Mouse (Mus musculus): ENCODE measurements at regions not wholly inside any gene's neighbourhood (a gene's known extent, or its start where the extent isn't known, plus 50 kb on each side); places are given as distances from the start of the nearest gene placed in this dataset.
"Not testable (repeated sequence)": the region's sequence is repeated elsewhere in the genome, so short reads cannot be mapped to it uniquely, and the experiment has no call there.

- DNase-seq (ENCODE audit: low spot score, missing footprints), result no peak
- Histone ChIP-seq H3K9me3 (ENCODE audit: control insufficient read depth, low read length) (no peaks in the 10 kb centered on the region), H3K4me1 (ENCODE audit: control insufficient read depth, insufficient read depth, low read length) (no peaks in the 10 kb centered on the region), H3K9ac (ENCODE audit: low read length) (no peak overlapping the region), H3K27me3 (ENCODE audit: control insufficient read depth, insufficient read depth, low read length) (no peaks in the 10 kb centered on the region), H3K36me3 (ENCODE audit: control insufficient read depth, insufficient read depth, low read length) (no peaks in the 10 kb centered on the region), H3K27ac (ENCODE audit: low read depth, low read length) (no peak overlapping the region), H3K4me3 (ENCODE audit: low read depth, low read length) (no peak overlapping the region), H3K4me2 (no peak overlapping the region)
- WGBS, result 86% methylated on average over 3 of the region's 3 CpGs
- no peak for ATAC-seq (ENCODE audit: low FRiP score)
These were observed 167.9 kb downstream of the Car2 start for GRCm38 (mm10) chr3:15053968-15054367.

- not testable (repeated sequence) for ATAC-seq (ENCODE audit: low FRiP score); H3K27ac ChIP-seq (ENCODE audit: low read depth, low read length); DNase-seq (ENCODE audit: low spot score, missing footprints); H3K4me1 ChIP-seq (ENCODE audit: control insufficient read depth, insufficient read depth, low read length); H3K4me3 ChIP-seq (ENCODE audit: low read depth, low read length); H3K4me2 ChIP-seq; H3K9ac ChIP-seq (ENCODE audit: low read length); H3K36me3 ChIP-seq (ENCODE audit: control insufficient read depth, insufficient read depth, low read length); H3K9me3 ChIP-seq (ENCODE audit: control insufficient read depth, low read length); H3K27me3 ChIP-seq (ENCODE audit: control insufficient read depth, insufficient read depth, low read length)
- 90% methylated on average over 8 of the region's 8 CpGs for WGBS
These were observed 169.6 kb downstream of the Car2 start for GRCm38 (mm10) chr3:15055516-15056256.

- not testable (repeated sequence) for H3K27ac ChIP-seq (ENCODE audit: low read depth, low read length); H3K36me3 ChIP-seq (ENCODE audit: control insufficient read depth, insufficient read depth, low read length); H3K27me3 ChIP-seq (ENCODE audit: control insufficient read depth, insufficient read depth, low read length); H3K9me3 ChIP-seq (ENCODE audit: control insufficient read depth, low read length); H3K4me1 ChIP-seq (ENCODE audit: control insufficient read depth, insufficient read depth, low read length); H3K9ac ChIP-seq (ENCODE audit: low read length); ATAC-seq (ENCODE audit: low FRiP score); H3K4me2 ChIP-seq; DNase-seq (ENCODE audit: low spot score, missing footprints); H3K4me3 ChIP-seq (ENCODE audit: low read depth, low read length)
- 76% methylated on average over 5 of the region's 5 CpGs for WGBS
These were observed 170.9 kb downstream of the Car2 start for GRCm38 (mm10) chr3:15056788-15057585.

GRCm38 (mm10) chr3:15065681-15066080, 179.6 kb downstream of the Car2 start:
- Histone ChIP-seq H3K27ac (ENCODE audit: low read depth, low read length) (no peak overlapping the region), H3K4me3 (ENCODE audit: low read depth, low read length) (no peak overlapping the region), H3K36me3 (ENCODE audit: control insufficient read depth, insufficient read depth, low read length) (no peaks in the 10 kb centered on the region), H3K4me1 (ENCODE audit: control insufficient read depth, insufficient read depth, low read length) (no peaks in the 10 kb centered on the region), H3K27me3 (ENCODE audit: control insufficient read depth, insufficient read depth, low read length) (no peaks in the 10 kb centered on the region), H3K9ac (ENCODE audit: low read length) (no peak overlapping the region), H3K9me3 (ENCODE audit: control insufficient read depth, low read length) (no peaks in the 10 kb centered on the region), H3K4me2 (no peak overlapping the region)
- no peak for ATAC-seq (ENCODE audit: low FRiP score)
- WGBS, result 88% methylated on average over 3 of the region's 3 CpGs
- DNase-seq (ENCODE audit: low spot score, missing footprints), result no peak

GRCm38 (mm10) chr3:15068256-15068655, 182.2 kb downstream of the Car2 start:
- 86% methylated on average over 3 of the region's 3 CpGs for whole genome bisulfite sequencing
- ATAC-seq (ENCODE audit: low FRiP score), result no peak
- no peaks in the 10 kb centered on the region for H3K36me3 ChIP-seq (ENCODE audit: control insufficient read depth, insufficient read depth, low read length)

GRCm38 (mm10) chr3:15071030-15071883, 185.2 kb downstream of the Car2 start:
- Histone ChIP-seq H3K27me3 (ENCODE audit: control insufficient read depth, insufficient read depth, low read length) (no peaks in the 10 kb centered on the region), H3K36me3 (ENCODE audit: control insufficient read depth, insufficient read depth, low read length) (no peaks in the 10 kb centered on the region), H3K4me2 (no peak overlapping the region), H3K4me1 (ENCODE audit: control insufficient read depth, insufficient read depth, low read length) (no peaks in the 10 kb centered on the region), H3K4me3 (ENCODE audit: low read depth, low read length) (no peak overlapping the region), H3K9me3 (ENCODE audit: control insufficient read depth, low read length) (no peaks in the 10 kb centered on the region), H3K27ac (ENCODE audit: low read depth, low read length) (no peak overlapping the region), H3K9ac (ENCODE audit: low read length) (no peak overlapping the region)
- 90% methylated on average over 6 of the region's 6 CpGs for WGBS
- ATAC-seq (ENCODE audit: low FRiP score) (no peak), DNase-seq (ENCODE audit: low spot score, missing footprints) (no peak)

More at GRCm38 (mm10) chr3:15068256-15068655, 182.2 kb downstream of the Car2 start:
- Histone ChIP-seq H3K4me1 (ENCODE audit: control insufficient read depth, insufficient read depth, low read length) (no peaks in the 10 kb centered on the region), H3K9ac (ENCODE audit: low read length) (no peak overlapping the region), H3K4me2 (no peak overlapping the region), H3K4me3 (ENCODE audit: low read depth, low read length) (no peak overlapping the region), H3K9me3 (ENCODE audit: control insufficient read depth, low read length) (no peaks in the 10 kb centered on the region), H3K27me3 (ENCODE audit: control insufficient read depth, insufficient read depth, low read length) (no peaks in the 10 kb centered on the region), H3K27ac (ENCODE audit: low read depth, low read length) (no peak overlapping the region)
- DNase-seq (ENCODE audit: low spot score, missing footprints), result no peak

- no peak overlapping the region for H3K27ac ChIP-seq (ENCODE audit: low read depth, low read length)
- H3K27me3 ChIP-seq (ENCODE audit: control insufficient read depth, insufficient read depth, low read length), result no peaks in the 10 kb centered on the region
- 76% methylated on average over 2 of the region's 2 CpGs for WGBS
- no peaks in the 10 kb centered on the region for H3K9me3 ChIP-seq (ENCODE audit: control insufficient read depth, low read length)
- H3K36me3 ChIP-seq (ENCODE audit: control insufficient read depth, insufficient read depth, low read length), result no peaks in the 10 kb centered on the region
- H3K4me3 ChIP-seq (ENCODE audit: low read depth, low read length), result no peak overlapping the region
- ATAC-seq (ENCODE audit: low FRiP score) (no peak), DNase-seq (ENCODE audit: low spot score, missing footprints) (no peak)
- no peak overlapping the region for H3K9ac ChIP-seq (ENCODE audit: low read length)
- no peak overlapping the region for H3K4me2 ChIP-seq
- H3K4me1 ChIP-seq (ENCODE audit: control insufficient read depth, insufficient read depth, low read length), result no peaks in the 10 kb centered on the region
These were observed 187.3 kb downstream of the Car2 start for GRCm38 (mm10) chr3:15073405-15073804.

- Histone ChIP-seq H3K4me2 (no peak overlapping the region), H3K27me3 (ENCODE audit: control insufficient read depth, insufficient read depth, low read length) (no peaks in the 10 kb centered on the region), H3K9ac (ENCODE audit: low read length) (no peak overlapping the region), H3K9me3 (ENCODE audit: control insufficient read depth, low read length) (no peaks in the 10 kb centered on the region), H3K4me3 (ENCODE audit: low read depth, low read length) (no peak overlapping the region), H3K4me1 (ENCODE audit: control insufficient read depth, insufficient read depth, low read length) (no peaks in the 10 kb centered on the region), H3K27ac (ENCODE audit: low read depth, low read length) (no peak overlapping the region), H3K36me3 (ENCODE audit: control insufficient read depth, insufficient read depth, low read length) (no peaks in the 10 kb centered on the region)
- ATAC-seq (ENCODE audit: low FRiP score) (no peak), DNase-seq (ENCODE audit: low spot score, missing footprints) (no peak)
- WGBS, result 61% methylated on average over 1 of the region's 1 CpGs
These were observed 187.8 kb downstream of the Car2 start for GRCm38 (mm10) chr3:15073847-15074246.

GRCm38 (mm10) chr3:15074949-15075348, 188.9 kb downstream of the Car2 start:
- ATAC-seq (ENCODE audit: low FRiP score), result no peak
- H3K4me2 ChIP-seq, result no peak overlapping the region

More at GRCm38 (mm10) chr3:15074949-15075348, 188.9 kb downstream of the Car2 start:
- no peak for DNase-seq (ENCODE audit: low spot score, missing footprints)
- H3K4me3 ChIP-seq (ENCODE audit: low read depth, low read length), result no peak overlapping the region
- H3K4me1 ChIP-seq (ENCODE audit: control insufficient read depth, insufficient read depth, low read length), result no peaks in the 10 kb centered on the region
- H3K36me3 ChIP-seq (ENCODE audit: control insufficient read depth, insufficient read depth, low read length), result no peaks in the 10 kb centered on the region
- H3K9me3 ChIP-seq (ENCODE audit: control insufficient read depth, low read length), result no peaks in the 10 kb centered on the region
- H3K27me3 ChIP-seq (ENCODE audit: control insufficient read depth, insufficient read depth, low read length), result no peaks in the 10 kb centered on the region
- no peak overlapping the region for H3K9ac ChIP-seq (ENCODE audit: low read length)
- H3K27ac ChIP-seq (ENCODE audit: low read depth, low read length), result no peak overlapping the region

All from midbrain, embryonic 11.5 days (tissue).